Mouse (Mus musculus) spleen, postnatal 0 days (tissue): ENCODE measurements around the gene Lce6a. TPM values are rescaled to one million over a fixed set of nuclear protein-coding genes. Genes with fewer than 3 reads are reported as not detected.

Experiments used
- polyA plus RNA-seq: library from polyadenylated mRNA; unstranded; fragments of >200 nt; fragmentation: Nextera tagmentation; extraction: Ambion mirVana; gene quantifications from 2 replicates; pipeline ENCODE4 v1.2.1, GENCODE M21; 2015

Gene Lce6a
- not detected in 2 replicates for polyA plus RNA-seq

DNA sequence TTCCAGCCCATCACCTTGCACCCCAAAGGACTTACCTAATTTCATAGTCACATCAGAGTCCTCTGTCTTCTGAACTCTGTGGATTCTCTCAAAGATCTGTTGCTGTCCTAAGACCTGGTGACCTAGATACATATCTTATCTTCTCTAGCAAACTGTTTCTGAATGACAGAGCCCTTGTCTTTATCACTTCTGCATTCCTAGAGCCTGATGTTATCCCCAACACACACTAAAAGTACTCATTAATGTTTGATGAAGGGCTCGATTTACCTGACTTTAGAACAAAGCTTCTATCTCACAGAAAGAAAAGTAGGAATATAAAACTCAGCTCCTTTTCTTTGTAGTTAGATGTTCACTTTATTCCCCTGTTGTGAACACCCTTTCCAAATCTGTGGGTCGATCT, at the start of gene Lce6a:
Gene Lce6a, minus strand, starts transcription at position 101 of the 400 bp plus-strand sequence.

GRCm38 (mm10) chr3:92670215-92670614, 48.8 kb upstream of the Lce6a start, which contains the start of gene Lce1a2:
Lce1a2 (minus strand) TSS chr3:92670315.

DNA sequence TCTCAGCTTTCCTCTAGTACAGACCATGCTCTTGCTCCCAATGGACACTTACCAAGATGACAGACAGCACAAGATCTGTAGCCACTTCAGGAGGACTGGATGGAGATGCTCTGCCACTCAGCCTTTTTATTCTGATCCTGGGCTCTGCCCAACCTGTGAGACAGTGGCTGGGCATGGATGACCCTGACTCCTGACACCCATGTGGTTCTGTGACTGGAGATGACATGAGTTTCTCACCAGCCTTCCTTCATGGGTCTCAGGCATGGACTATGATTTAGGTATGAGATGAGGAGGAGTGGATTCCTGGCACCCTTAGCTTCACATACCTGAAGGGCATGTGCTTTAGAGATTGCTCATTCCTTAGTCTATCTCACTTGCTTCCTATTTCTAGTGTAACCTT, 35.4 kb upstream of the Lce6a start, which contains the start of gene Lce1b:
Gene Lce1b, minus strand, starts transcription at position 101 of the 400 bp plus-strand sequence.

DNA sequence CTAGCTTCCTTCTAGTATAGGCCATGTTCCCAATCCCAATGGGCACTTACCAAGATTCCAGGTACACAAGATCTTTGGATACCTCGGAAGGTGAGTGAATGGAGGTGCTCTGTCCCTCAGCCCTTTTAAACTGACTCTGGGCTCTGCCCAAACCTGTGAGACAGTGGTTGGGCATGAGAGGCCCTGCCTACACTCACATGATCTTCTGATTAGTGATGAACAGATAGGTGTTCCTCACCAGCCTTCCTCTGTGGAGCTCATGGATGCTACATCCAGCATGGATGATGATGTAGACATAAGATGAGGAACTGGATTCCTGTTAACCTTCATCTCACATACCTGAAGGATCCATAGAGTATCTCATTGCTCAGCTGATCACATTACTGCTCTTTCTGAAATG, 26.7 kb upstream of the Lce6a start, which contains the start of gene Lce1a1:
Gene Lce1a1, minus strand, starts transcription at position 101 of the 400 bp plus-strand sequence.

DNA sequence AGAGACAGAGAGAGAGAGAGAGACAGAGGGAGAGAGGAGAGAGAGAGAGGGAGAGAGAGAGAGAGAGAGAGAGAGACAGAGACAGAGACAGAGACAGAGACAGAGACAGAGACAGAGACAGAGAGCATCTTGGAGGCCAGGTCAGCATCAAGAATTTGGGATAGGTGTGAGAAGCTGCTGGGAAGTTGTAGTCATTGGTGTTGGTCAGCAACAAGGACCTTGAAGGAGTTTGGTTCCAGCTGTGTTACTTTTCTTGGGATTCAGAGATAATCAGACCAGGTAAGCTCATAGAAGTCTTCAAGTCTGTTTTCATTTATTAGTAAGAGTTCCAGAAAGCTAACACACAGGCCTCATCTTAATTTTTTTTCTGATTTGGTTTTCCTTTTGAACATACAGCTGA, 14.1 kb downstream of the Lce6a start, which contains the start of gene 2210017I01Rik:
Gene 2210017I01Rik, minus strand, starts transcription at position 101 of the 400 bp plus-strand sequence.

GRCm38 (mm10) chr3:92588858-92589257, 32.6 kb downstream of the Lce6a start, which contains the start of gene Smcp:
Smcp (minus strand) TSS chr3:92588997.

GRCm38 (mm10) chr3:92573449-92574041, 47.9 kb downstream of the Lce6a start, which contains the start of gene Ivl:
Ivl (minus strand) TSS chr3:92573735.

Other genes starting within 250 kb of the Lce6a start
- gene Sprr2h, start 236.0 kb downstream of the Lce6a start, polyA plus RNA-seq = not detected in 2 replicates
- not detected in 2 replicates for gene Sprr2i, start 213.7 kb downstream of the Lce6a start, polyA plus RNA-seq
- gene Sprr2j-ps, start 203.6 kb downstream of the Lce6a start, polyA plus RNA-seq = not detected in 2 replicates
- 6.8 and 7.6 TPM in 2 replicates for gene Gm9774, start 192.2 kb downstream of the Lce6a start, polyA plus RNA-seq
- not detected in 2 replicates for gene Sprr2k, start 189.1 kb downstream of the Lce6a start, polyA plus RNA-seq
- not detected in 2 replicates for gene Sprr1b, start 182.9 kb downstream of the Lce6a start, polyA plus RNA-seq
- gene Sprr3, start 162.9 kb downstream of the Lce6a start, polyA plus RNA-seq = 0.11 TPM in 1 of 2 replicates, not detected in the other
- gene Sprr1a, start 135.8 kb downstream of the Lce6a start, polyA plus RNA-seq = 0.17 TPM in 1 of 2 replicates, not detected in the other
- gene Sprr4, start 121.2 kb downstream of the Lce6a start, polyA plus RNA-seq = not detected in 2 replicates
- not detected in 2 replicates for gene 2310046K23Rik, start 87.1 kb downstream of the Lce6a start, polyA plus RNA-seq
- 0.12 and 0.19 TPM in 2 replicates for gene Ivl, start 47.9 kb downstream of the Lce6a start, polyA plus RNA-seq
- not detected in 2 replicates for gene Smcp, start 32.7 kb downstream of the Lce6a start, polyA plus RNA-seq
- not detected in 2 replicates for gene 2210017I01Rik, start 14.2 kb downstream of the Lce6a start, polyA plus RNA-seq
- not detected in 2 replicates for gene Lce1a1, start 26.6 kb upstream of the Lce6a start, polyA plus RNA-seq
- not detected in 2 replicates for gene Lce1b, start 35.3 kb upstream of the Lce6a start, polyA plus RNA-seq
- not detected in 2 replicates for gene Lce1a2, start 48.7 kb upstream of the Lce6a start, polyA plus RNA-seq
- 0.17 TPM in 1 of 2 replicates, not detected in the other for gene Lce1c, start 57.6 kb upstream of the Lce6a start, polyA plus RNA-seq
- gene Lce1d, start 65.5 kb upstream of the Lce6a start, polyA plus RNA-seq = not detected in 2 replicates
- not detected in 2 replicates for gene Lce1e, start 87.4 kb upstream of the Lce6a start, polyA plus RNA-seq
- gene Lce1f, start 98.7 kb upstream of the Lce6a start, polyA plus RNA-seq = not detected in 2 replicates
- not detected in 2 replicates for gene Gm38119, start 117.4 kb upstream of the Lce6a start, polyA plus RNA-seq
- gene Lce1g, start 130.7 kb upstream of the Lce6a start, polyA plus RNA-seq = not detected in 2 replicates
- gene Lce1h, start 143.4 kb upstream of the Lce6a start, polyA plus RNA-seq = not detected in 2 replicates
- not detected in 2 replicates for gene Lce1i, start 157.2 kb upstream of the Lce6a start, polyA plus RNA-seq
- not detected in 2 replicates for gene Lce1j, start 168.9 kb upstream of the Lce6a start, polyA plus RNA-seq
- not detected in 2 replicates for gene Lce1k, start 186.2 kb upstream of the Lce6a start, polyA plus RNA-seq
- not detected in 2 replicates for gene Kprp, start 205.6 kb upstream of the Lce6a start, polyA plus RNA-seq
- not detected in 2 replicates for gene Lce1l, start 229.6 kb upstream of the Lce6a start, polyA plus RNA-seq
- gene 2310050C09Rik, start 248.6 kb upstream of the Lce6a start, polyA plus RNA-seq = not detected in 2 replicates